8 mouse cellular contexts compared by ENCODE assay signal in the genomic region with DNA sequence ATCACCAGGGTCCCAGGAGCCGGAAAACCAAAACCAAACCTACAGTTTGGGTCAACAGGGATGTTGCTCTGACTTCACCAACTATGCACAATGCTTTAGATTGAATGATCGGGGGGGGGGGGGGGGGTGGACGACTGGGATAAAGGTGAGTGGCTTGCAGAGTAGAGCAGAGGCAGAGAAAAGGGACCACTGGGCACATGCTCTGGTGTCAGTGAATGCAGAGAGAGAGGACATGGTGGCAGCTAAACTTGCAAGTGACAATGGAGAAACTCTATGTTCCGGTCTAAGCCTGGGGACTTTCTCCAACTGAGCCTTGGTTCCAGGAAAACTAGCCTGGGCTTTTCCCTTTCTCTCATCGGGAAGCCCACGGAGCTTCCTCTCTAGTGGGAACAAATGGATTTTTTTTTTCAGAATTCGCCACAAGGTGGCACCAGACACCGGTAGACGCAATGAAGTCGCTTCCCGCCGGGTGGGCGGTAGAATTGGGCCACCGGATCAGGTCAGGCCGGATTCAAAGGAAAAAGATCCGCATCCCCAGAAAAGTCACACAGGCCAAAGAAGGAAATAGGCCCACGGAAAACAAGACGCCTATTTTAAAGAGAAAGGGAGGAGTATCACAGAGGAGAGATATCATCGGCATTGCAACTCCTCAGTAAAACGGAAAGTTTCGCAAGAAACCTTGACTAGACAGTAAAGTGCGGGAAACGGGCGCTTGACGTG. TPM values are rescaled to one million over a fixed set of nuclear protein-coding genes. Genes with fewer than 3 reads are reported as not detected.
DNase-seq lines count a peak whose midpoint lies in the region; ATAC-seq and TF ChIP-seq lines count a peak whose summit lies in the region.

No protein-coding gene starts in this region.

- no peak overlapping the region for H3K27ac ChIP-seq in heart, embryonic 13.5 days (replicated peaks)
- H3K27ac ChIP-seq in kidney, postnatal 0 days = no peak overlapping the region
- H3K27ac ChIP-seq in liver, embryonic 12.5 days = no peak overlapping the region
- no peak overlapping the region for H3K27ac ChIP-seq in stomach, embryonic 15.5 days

- no peak for ATAC-seq in heart, embryonic 13.5 days (ENCODE audit: extremely low read depth, insufficient number of reproducible peaks, low FRiP score, low TSS enrichment)
- no peak for ATAC-seq in kidney, postnatal 0 days (replicated peaks; ENCODE audit: low FRiP score, low read depth)
- no peak; the same call in 1 of the 2 replicates for ATAC-seq in liver, embryonic 12.5 days
- ATAC-seq in stomach, embryonic 15.5 days (ENCODE audit: insufficient read depth, low FRiP score, low read depth) = no peak

- H3K4me2 ChIP-seq in heart, embryonic 13.5 days = peak overlapping the region; percentile 89
- peak overlapping the region; percentile 73 for H3K4me2 ChIP-seq in kidney, postnatal 0 days (ENCODE audit: low read length)
- H3K4me2 ChIP-seq in liver, embryonic 12.5 days = peak overlapping the region; percentile 81
- H3K4me2 ChIP-seq in stomach, embryonic 15.5 days = peak overlapping the region; percentile 81

- DNase-seq in CD4-positive, CD25-positive, alpha-beta regulatory T cell, adult 2 months (ENCODE audit: low read depth, low spot score) = peak; percentile 81
- peak; percentile 90 for DNase-seq in brain, embryonic 14.5 days (ENCODE audit: low read depth)
- DNase-seq in kidney, postnatal 0 days (ENCODE audit: low spot score) = peak; percentile 90
- peak; percentile 85 for DNase-seq in naive thymus-derived CD4-positive, alpha-beta T cell, adult 2 months (ENCODE audit: low read depth)

- no peak for TF ChIP-seq POLR2A in brain, embryonic 14.5 days (IDR thresholded peaks at IDR 0.05; ENCODE audit: borderline replicate concordance, extremely low read depth, insufficient read depth, insufficient read length, poor library complexity, severe bottlenecking)

- peaks cover 8% of the 10 kb centered on the region for H3K4me1 ChIP-seq in erythroblast, embryonic 14.5 days (ENCODE audit: control insufficient read depth)
- peaks cover 31% of the 10 kb centered on the region for H3K4me1 ChIP-seq in heart, embryonic 13.5 days
- 0 out of 2 replicates have a peak, but pooled peaks cover 4% of the 10 kb centered on the region for H3K4me1 ChIP-seq in kidney, postnatal 0 days (replicated peaks; ENCODE audit: insufficient read depth, low read length)
- peaks cover 16% of the 10 kb centered on the region for H3K4me1 ChIP-seq in liver, embryonic 12.5 days
- peaks cover 8% of the 10 kb centered on the region; the same call in 1 of the 2 replicates for H3K4me1 ChIP-seq in stomach, embryonic 15.5 days

- WGBS in heart, embryonic 13.5 days = 8% methylated on average over 24 of the region's 25 CpGs
- 5% methylated on average over 25 of the region's 25 CpGs for WGBS in kidney, postnatal 0 days
- 5% methylated on average over 24 of the region's 25 CpGs for WGBS in liver, embryonic 12.5 days (ENCODE audit: insufficient replicate concordance)
- 5% methylated on average over 25 of the region's 25 CpGs for WGBS in stomach, embryonic 15.5 days

- peak overlapping the region; percentile 81 for H3K9ac ChIP-seq in heart, embryonic 13.5 days
- H3K9ac ChIP-seq in kidney, postnatal 0 days (ENCODE audit: low read depth, low read length) = peak overlapping the region; percentile 42; the same call in 1 of the 2 replicates
- peak overlapping the region; percentile 60 for H3K9ac ChIP-seq in liver, embryonic 12.5 days
- peak overlapping the region; percentile 29 for H3K9ac ChIP-seq in stomach, embryonic 15.5 days

- H3K36me3 ChIP-seq in erythroblast, embryonic 14.5 days (ENCODE audit: control insufficient read depth) = no peaks in the 10 kb centered on the region
- peaks cover 4% of the 10 kb centered on the region; the same call in 1 of the 2 replicates for H3K36me3 ChIP-seq in heart, embryonic 13.5 days
- H3K36me3 ChIP-seq in kidney, postnatal 0 days (ENCODE audit: insufficient read depth, low read length) = no peaks in the 10 kb centered on the region
- no peaks in the 10 kb centered on the region for H3K36me3 ChIP-seq in liver, embryonic 12.5 days
- no peaks in the 10 kb centered on the region for H3K36me3 ChIP-seq in stomach, embryonic 15.5 days

- H3K27me3 ChIP-seq in erythroblast, embryonic 14.5 days (ENCODE audit: control insufficient read depth) = no peaks in the 10 kb centered on the region
- H3K27me3 ChIP-seq in heart, embryonic 13.5 days (replicated peaks) = no peaks in the 10 kb centered on the region
- H3K27me3 ChIP-seq in kidney, postnatal 0 days (ENCODE audit: insufficient read depth, low read length) = no peaks in the 10 kb centered on the region
- no peaks in the 10 kb centered on the region for H3K27me3 ChIP-seq in liver, embryonic 12.5 days (replicated peaks)
- no peaks in the 10 kb centered on the region for H3K27me3 ChIP-seq in stomach, embryonic 15.5 days (replicated peaks)

- H3K4me3 ChIP-seq in erythroblast, embryonic 14.5 days (replicated peaks) = peak overlapping the region; percentile 55
- peak overlapping the region; percentile 56 for H3K4me3 ChIP-seq in heart, embryonic 13.5 days
- H3K4me3 ChIP-seq in kidney, postnatal 0 days (replicated peaks; ENCODE audit: low read depth, low read length) = peak overlapping the region; percentile 41
- peak overlapping the region; percentile 56 for H3K4me3 ChIP-seq in liver, embryonic 12.5 days
- peak overlapping the region; percentile 43 for H3K4me3 ChIP-seq in stomach, embryonic 15.5 days (replicated peaks)

- H3K9me3 ChIP-seq in erythroblast, embryonic 14.5 days (ENCODE audit: control insufficient read depth, low read length) = no peaks in the 10 kb centered on the region
- H3K9me3 ChIP-seq in heart, embryonic 13.5 days = no peaks in the 10 kb centered on the region
- H3K9me3 ChIP-seq in kidney, postnatal 0 days (replicated peaks; ENCODE audit: low read length) = no peaks in the 10 kb centered on the region
- no peaks in the 10 kb centered on the region for H3K9me3 ChIP-seq in liver, embryonic 12.5 days (replicated peaks)
- H3K9me3 ChIP-seq in stomach, embryonic 15.5 days = no peaks in the 10 kb centered on the region

- peak; percentile 86 for TF ChIP-seq CTCF in brain, embryonic 14.5 days (IDR thresholded peaks at IDR 0.05; ENCODE audit: borderline replicate concordance, extremely low read depth, insufficient read depth, insufficient read length)
- TF ChIP-seq CTCF in kidney, postnatal 0 days (IDR thresholded peaks at IDR 0.05; ENCODE audit: low read depth) = peak; percentile 86

RNA-seq across cellular contexts. Expression of a gene that starts 32.5 kb away (rescaled TPM):
- 2.2 and 2.4 TPM in 2 replicates for polyA plus RNA-seq in brain, embryonic 14.5 days (2012; rRNA removed)
- 0.04 and 0.08 TPM in 2 replicates for polyA plus RNA-seq in erythroblast, embryonic 14.5 days (2012)
- 0.41 and 0.68 TPM in 2 replicates for polyA plus RNA-seq in heart, embryonic 13.5 days (2015; fragmentation: Nextera tagmentation; extraction: Ambion mirVana)
- polyA plus RNA-seq in kidney, postnatal 0 days (2015; fragmentation: Nextera tagmentation; extraction: Ambion mirVana) = 1.4 and 1.7 TPM in 2 replicates
- polyA plus RNA-seq in liver, embryonic 12.5 days (2016; fragmentation: Nextera tagmentation; extraction: Ambion mirVana) = 0.42 and 0.43 TPM in 2 replicates
- polyA plus RNA-seq in stomach, embryonic 15.5 days (2015; fragmentation: Nextera tagmentation; extraction: Ambion mirVana) = 1.4 TPM in 2 replicates

Comparison
In these comparisons a context has a peak if more than half of its experiments do, and no peak if none do; other contexts are left out.
1. H3K9ac ChIP-seq: peak in every context shown above with its lines; median percentile 81 in heart, embryonic 13.5 days; 60 in liver, embryonic 12.5 days; 42 in kidney, postnatal 0 days; 29 in stomach, embryonic 15.5 days.